Mouse (Mus musculus) lung, postnatal 0 days (tissue): ENCODE results near the gene Tmem185b.

Experiments used
- CTCF ChIP-seq: IDR thresholded peaks from 2 replicates; pipeline ENCODE4 v1.5.1; 2016; ENCODE audit warnings: antibody characterized with exemption, mild to moderate bottlenecking
- EP300 ChIP-seq: IDR thresholded peaks from 2 replicates; pipeline ENCODE4 v1.6.1; 2016; ENCODE audit warnings: antibody characterized with exemption, mild to moderate bottlenecking, control low read depth

DNA sequence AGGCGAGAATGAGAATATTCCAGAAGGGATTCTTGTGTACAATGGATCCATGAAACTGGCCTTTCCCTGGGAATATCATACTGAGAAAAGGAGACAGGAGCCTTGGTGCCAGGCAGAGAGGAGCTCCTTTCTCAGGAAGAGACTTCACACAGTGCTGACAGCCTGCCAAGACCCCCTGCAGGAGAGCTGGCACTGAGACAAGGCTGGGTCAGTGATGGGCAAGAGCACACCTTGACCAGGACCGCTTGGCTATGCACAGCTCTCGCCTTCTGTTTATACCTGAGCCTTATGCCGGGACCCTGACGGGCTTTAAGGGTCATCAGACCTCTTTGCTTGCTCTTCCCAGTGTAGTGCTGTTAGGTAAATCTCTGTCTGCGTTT lies 30.6 kb upstream of the Tmem185b start:
- TF ChIP-seq EP300 (no peak), CTCF (no peak)
